Mouse (Mus musculus) right cerebral cortex, postnatal 4 days (tissue): Measurements from ENCODE around the gene Dap.

Experiments used
- DNase-seq: peaks from one replicate; pipeline ENCODE4 v3.0.0-alpha.2; 2022

The Dap gene

DNA sequence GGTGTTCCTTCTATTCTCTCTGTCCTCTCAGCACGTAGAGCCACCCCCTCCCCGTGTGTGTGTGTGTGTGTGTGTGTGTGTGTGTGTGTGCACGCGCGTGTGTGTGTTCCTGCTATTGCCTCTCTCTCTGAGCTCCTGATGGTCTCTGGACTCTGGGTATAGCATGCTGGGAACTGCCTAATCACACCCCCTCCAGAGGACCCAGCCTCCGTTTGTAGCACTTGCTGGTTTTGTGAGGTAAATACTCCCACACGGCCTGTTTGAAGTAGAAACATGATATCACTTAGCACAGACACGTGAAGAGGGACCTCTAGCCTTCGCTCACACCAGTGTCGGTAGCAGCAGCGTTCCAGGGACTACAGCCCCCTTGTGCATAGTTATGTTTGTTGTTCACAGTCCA is 14.5 kb downstream of the Dap start:
- DNase-seq = no peak

DNA sequence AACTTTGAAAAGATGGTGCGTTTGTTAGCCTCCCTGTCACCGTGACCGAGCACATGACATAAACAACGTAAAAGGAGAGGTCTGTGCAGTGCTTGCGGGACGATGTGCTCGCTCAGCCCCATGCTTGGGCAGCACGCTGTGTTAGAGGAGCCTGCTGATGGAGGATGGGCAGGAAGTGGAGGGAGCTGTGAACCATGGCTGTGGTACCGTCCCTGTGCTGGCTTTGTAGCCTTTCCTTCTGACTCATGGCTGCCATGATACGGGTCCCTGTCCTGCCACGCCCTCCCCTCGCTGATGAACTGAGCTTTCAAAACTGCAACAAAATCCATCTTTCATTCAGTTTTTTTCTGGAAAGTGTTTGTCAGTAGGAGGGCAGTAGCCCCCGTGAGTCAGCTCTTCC is 15.6 kb downstream of the Dap start:
- DNase-seq = no peak

DNA sequence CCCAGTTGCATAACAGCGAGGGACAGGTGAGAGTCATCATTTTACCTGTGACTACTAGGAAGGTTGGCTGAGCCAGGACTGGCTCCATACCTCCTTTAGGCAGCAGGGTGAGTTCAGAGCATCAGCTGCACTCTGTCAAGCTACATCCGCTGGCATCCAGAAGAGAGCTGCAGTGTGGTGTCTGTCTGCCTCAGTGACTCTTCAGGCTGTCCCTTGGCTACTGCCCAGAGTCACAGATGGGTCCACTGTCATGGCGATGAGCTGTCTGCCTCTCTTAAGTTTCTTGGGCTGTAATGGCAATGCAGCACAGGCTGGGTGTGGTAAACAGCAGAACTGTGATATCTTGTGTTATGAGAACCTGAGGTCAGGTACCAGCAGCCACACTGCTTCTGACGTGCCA is 16.1 kb downstream of the Dap start:
- no peak for DNase-seq

DNA sequence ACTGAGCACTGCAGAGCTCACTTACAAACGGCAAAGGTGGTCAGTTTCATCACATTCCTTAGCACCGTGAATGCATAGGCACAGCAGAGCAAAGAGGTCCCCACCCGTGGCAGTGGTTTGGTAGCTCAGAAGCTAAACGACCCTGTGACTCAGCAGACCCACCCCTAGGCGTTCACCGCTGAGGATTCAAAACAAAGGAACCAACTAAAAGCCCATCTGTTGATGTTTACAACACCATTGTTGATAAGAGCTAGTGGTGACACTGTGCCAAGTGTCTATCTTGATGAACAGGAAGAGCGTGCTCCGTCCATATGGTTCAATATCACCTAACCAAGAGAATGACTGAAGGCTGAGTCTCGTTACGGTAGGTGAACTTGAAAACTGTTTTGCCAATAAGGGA is 19.1 kb downstream of the Dap start:
- no peak for DNase-seq

- no peak for DNase-seq
These were observed 20.8 kb downstream of the Dap start for GRCm38 (mm10) chr15:31244696-31245445.

DNA sequence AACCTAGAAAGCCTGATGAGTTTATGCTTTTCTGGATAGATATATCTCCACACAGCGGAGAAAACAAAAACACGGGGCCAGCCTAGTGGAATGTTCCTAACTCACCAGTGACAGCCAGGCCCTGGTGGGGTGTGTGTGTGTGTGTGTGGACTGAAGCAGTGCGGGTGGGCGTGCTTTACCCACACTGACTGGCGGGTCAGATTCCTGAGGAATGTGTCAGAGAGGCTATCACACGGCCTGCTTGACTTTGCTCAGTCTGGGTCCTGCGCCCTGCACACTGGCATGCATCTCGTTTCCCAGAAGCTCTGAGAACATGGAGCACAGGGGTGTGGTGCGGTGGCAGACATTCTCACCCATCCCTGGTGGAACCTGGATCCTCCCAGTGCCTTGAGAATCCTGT is 21.8 kb downstream of the Dap start:
- no peak for DNase-seq

DNA sequence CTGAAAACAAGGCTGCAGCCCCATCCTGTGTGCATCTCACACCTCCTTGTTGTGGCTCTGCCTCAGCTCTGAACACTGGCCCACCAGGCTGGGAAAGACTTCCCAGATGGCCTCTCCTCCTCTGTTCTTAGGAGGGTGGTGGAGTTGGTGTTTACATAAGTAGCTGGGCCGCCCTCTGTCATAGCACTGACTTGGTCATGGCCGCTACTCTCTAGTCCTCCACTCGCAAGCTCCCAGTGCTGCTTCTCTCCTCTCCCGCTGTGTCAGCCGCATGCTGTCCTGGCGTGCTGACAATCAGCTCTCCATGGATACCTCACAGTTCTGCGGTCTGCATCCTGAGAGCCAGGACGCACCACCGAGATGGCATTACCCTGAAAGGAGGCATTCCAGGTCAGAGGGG is 22.9 kb downstream of the Dap start:
- DNase-seq = peak; percentile 44

DNA sequence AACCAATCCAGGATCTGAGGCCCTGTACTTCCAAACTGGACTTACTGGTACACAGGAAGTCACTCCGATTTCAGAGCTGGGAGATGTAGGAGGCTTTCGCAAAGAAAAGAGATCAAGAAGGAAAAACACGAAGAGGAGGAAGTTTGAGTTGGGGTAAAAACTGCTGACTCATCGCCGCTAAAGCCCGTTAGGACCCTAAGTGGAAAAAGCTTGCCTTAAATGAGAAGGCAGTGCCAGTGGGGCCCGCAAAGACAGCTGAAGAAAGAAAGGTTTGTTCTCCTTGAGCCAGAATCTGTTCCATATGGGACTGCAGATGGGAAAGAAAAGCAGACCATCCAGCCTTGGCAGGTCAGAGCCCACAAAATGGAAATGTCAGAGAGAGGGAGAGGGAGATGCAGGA is 24.8 kb downstream of the Dap start:
- DNase-seq = no peak

GRCm38 (mm10) chr15:31250027-31250426 is 25.9 kb downstream of the Dap start:
- DNase-seq = no peak

GRCm38 (mm10) chr15:31250676-31251075 is 26.6 kb downstream of the Dap start:
- no peak for DNase-seq

- no peak for DNase-seq
These were observed 27.1 kb downstream of the Dap start for GRCm38 (mm10) chr15:31251189-31251588.

- DNase-seq = no peak
These were observed 28.6 kb downstream of the Dap start for GRCm38 (mm10) chr15:31252590-31253311.

GRCm38 (mm10) chr15:31253380-31253779 is 29.3 kb downstream of the Dap start:
- DNase-seq = no peak

DNA sequence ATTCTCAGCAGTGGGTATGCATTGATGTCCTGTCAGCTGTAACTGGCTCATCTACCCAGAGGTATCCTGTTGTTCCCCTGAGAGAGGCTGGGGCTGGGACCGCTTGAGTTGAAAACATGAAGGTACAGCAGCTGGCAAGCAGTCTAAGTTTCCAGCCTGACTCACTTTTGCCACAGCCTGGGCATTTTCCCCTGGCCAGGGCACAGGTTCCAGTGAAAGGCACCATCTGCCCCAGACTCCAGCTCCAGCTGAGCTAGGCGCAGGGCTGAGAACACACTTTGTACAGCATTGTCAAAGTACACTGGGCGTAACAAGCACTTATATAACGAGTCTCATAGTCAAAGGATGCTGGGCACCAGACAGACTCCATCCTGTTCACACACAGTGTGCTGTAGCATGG is 29.8 kb downstream of the Dap start:
- no peak for DNase-seq

GRCm38 (mm10) chr15:31254939-31255535 is 30.9 kb downstream of the Dap start:
- DNase-seq = no peak

- no peak for DNase-seq
These were observed 31.6 kb downstream of the Dap start for GRCm38 (mm10) chr15:31255762-31256161.

GRCm38 (mm10) chr15:31257329-31257728 is 33.2 kb downstream of the Dap start:
- no peak for DNase-seq

- no peak for DNase-seq
These were observed 34.0 kb downstream of the Dap start for GRCm38 (mm10) chr15:31258029-31258692.

DNA sequence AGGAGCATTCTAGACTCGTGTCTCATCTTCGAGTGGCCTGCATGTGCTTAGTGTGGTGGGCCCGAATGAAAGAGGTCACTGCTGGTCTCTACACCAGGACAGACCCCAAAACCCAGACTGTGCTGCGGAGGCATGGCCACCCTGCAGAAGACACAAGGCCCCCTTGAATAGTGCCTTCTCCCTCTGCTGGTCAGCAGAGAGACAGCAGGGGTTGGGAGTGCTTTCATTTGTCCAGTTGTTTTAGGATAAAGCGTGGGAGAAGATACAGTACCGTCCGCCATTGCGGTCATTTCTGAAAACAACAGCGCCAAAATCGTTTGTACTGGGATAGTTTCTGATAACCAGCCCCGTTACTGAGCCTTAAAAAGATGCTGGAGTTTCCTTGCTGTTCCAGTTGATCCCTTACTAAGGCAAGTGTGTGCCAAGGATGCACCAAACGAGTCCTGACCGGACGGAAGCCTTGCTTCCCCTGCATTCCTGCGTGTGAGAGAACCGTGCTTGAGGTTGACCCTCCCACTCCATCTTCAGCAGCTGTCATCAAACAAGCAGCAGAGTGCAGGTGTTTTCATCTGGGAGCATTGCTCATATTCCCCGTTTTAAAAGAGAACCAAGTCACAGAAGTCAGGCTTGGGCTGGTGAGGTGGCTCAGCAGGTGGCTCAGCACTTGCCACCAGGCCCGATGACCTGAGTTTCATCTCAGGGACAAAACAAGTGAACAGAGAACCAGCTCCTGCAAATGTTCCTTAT is 34.8 kb downstream of the Dap start:
- DNase-seq = no peak

- DNase-seq = no peak
These were observed 37.0 kb downstream of the Dap start for GRCm38 (mm10) chr15:31261094-31261493.

- DNase-seq = no peak
These were observed 38.2 kb downstream of the Dap start for GRCm38 (mm10) chr15:31262361-31262760.

GRCm38 (mm10) chr15:31264827-31265226 is 40.7 kb downstream of the Dap start:
- DNase-seq = peak; percentile 83

GRCm38 (mm10) chr15:31265404-31265803 is 41.3 kb downstream of the Dap start:
- DNase-seq = no peak
